Mouse (Mus musculus) R1 (cell line): ENCODE data around the gene Acbd6.

Source experiments
- DNase-seq: peaks from one replicate; pipeline ENCODE4 v3.0.0-alpha.2; 2018; ENCODE audit warnings: low read depth, low spot score

Acbd6 gene

GRCm38 (mm10) chr1:155560021-155560420 lies 2.1 kb downstream of the Acbd6 start:
- DNase-seq = no peak

- DNase-seq = no peak
Observed at GRCm38 (mm10) chr1:155560678-155561077, 2.8 kb downstream of the Acbd6 start.

- DNase-seq = no peak
Observed at GRCm38 (mm10) chr1:155562206-155562605, 4.3 kb downstream of the Acbd6 start.

GRCm38 (mm10) chr1:155564741-155565140 lies 6.8 kb downstream of the Acbd6 start:
- DNase-seq = peak; percentile 86

GRCm38 (mm10) chr1:155568133-155568532 lies 10.2 kb downstream of the Acbd6 start:
- DNase-seq = peak; percentile 57

- no peak for DNase-seq
Observed at GRCm38 (mm10) chr1:155569340-155569739, 11.4 kb downstream of the Acbd6 start.

- peak; percentile 67 for DNase-seq
Observed at GRCm38 (mm10) chr1:155574966-155575673, 17.2 kb downstream of the Acbd6 start.

- peak; percentile 63 for DNase-seq
Observed at GRCm38 (mm10) chr1:155576432-155576831, 18.5 kb downstream of the Acbd6 start.

- DNase-seq = no peak
Observed at GRCm38 (mm10) chr1:155577316-155577715, 19.4 kb downstream of the Acbd6 start.

- no peak for DNase-seq
Observed at GRCm38 (mm10) chr1:155587961-155588360, 30.0 kb downstream of the Acbd6 start.

GRCm38 (mm10) chr1:155594141-155594540 lies 36.2 kb downstream of the Acbd6 start:
- DNase-seq = peak; percentile 55

- no peak for DNase-seq
Observed at GRCm38 (mm10) chr1:155596576-155596975, 38.7 kb downstream of the Acbd6 start.

- no peak for DNase-seq
Observed at GRCm38 (mm10) chr1:155604706-155605105, 46.8 kb downstream of the Acbd6 start.

GRCm38 (mm10) chr1:155605391-155606155 lies 47.7 kb downstream of the Acbd6 start:
- DNase-seq = peak; percentile 10

- DNase-seq = no peak
Observed at GRCm38 (mm10) chr1:155606156-155606531, 48.2 kb downstream of the Acbd6 start.

GRCm38 (mm10) chr1:155608524-155608923 lies 50.6 kb downstream of the Acbd6 start:
- DNase-seq = no peak

GRCm38 (mm10) chr1:155614426-155614825 lies 56.5 kb downstream of the Acbd6 start:
- peak; percentile 49 for DNase-seq

GRCm38 (mm10) chr1:155621075-155621474 lies 63.2 kb downstream of the Acbd6 start:
- DNase-seq = no peak

- no peak for DNase-seq
Observed at GRCm38 (mm10) chr1:155623192-155623591, 65.3 kb downstream of the Acbd6 start.

GRCm38 (mm10) chr1:155627746-155628145 lies 69.8 kb downstream of the Acbd6 start:
- no peak for DNase-seq

GRCm38 (mm10) chr1:155636648-155637047 lies 78.7 kb downstream of the Acbd6 start:
- DNase-seq = no peak

- no peak for DNase-seq
Observed at GRCm38 (mm10) chr1:155645816-155646215, 87.9 kb downstream of the Acbd6 start.
